Mouse (Mus musculus): ENCODE data around the gene Ppfia4.
A peak's percentile ranks its signal among the peaks of the same experiment; 100 is the strongest.

Ppfia4 gene

DNA sequence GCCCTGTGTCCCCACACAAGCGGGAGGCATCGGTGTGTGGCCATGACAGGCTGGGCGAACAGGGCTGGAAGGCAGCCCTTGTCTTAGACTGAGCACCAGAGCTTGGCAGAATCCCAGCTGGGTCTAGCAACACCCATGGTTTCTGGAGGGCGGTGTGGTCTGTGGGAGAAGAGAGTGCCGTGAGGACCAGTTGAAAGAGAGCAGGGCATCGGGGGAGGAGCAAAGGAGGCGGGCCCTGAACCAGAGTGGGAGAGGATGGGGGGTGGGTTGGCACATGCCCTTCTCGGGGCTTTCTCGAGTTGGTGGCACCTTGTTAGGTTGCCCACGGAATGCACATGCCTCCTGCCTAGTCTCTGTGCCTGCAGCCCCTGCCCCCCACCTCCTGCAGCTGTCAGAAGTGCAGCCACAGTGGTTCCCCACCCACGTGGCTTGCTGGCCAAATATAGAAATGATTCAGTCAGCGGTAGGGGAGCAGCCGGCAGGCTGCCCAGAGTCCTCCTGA is at the start of gene Ppfia4:
Ppfia4 (minus strand) TSS at position 159 of the 502 bp plus-strand sequence.
- peak in 1 of 2 experiments; percentile 63 for DNase-seq (ENCODE audit: low spot score in 2 of 2)

- no peak for DNase-seq (ENCODE audit: low spot score in 2 of 2)
These were observed 49.3 kb upstream of the Ppfia4 start for GRCm38 (mm10) chr1:134381795-134382625.

DNA sequence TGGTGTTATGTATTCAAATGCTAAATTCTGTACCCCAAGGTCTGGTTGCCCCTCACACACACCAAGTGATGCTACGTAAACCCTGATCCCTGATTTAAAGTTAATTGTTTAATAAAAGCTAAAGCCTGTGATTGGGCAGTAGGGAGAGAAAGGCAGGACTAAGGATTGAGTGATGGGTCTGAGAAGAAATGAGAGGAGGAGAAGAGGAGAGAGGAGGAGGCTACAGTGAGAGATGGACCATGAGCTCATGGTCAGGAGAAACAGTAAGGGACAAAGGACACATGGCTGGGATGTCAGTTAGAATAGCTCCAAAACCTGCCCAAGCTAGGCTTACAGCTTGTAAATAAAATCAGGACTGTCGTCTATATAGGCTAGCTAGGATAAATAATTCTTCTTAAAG is 48.3 kb upstream of the Ppfia4 start:
- no peak for DNase-seq (ENCODE audit: low spot score in 2 of 2)

- DNase-seq (ENCODE audit: low spot score in 2 of 2) = no peak
These were observed 41.4 kb upstream of the Ppfia4 start for GRCm38 (mm10) chr1:134374124-134374523.

DNA sequence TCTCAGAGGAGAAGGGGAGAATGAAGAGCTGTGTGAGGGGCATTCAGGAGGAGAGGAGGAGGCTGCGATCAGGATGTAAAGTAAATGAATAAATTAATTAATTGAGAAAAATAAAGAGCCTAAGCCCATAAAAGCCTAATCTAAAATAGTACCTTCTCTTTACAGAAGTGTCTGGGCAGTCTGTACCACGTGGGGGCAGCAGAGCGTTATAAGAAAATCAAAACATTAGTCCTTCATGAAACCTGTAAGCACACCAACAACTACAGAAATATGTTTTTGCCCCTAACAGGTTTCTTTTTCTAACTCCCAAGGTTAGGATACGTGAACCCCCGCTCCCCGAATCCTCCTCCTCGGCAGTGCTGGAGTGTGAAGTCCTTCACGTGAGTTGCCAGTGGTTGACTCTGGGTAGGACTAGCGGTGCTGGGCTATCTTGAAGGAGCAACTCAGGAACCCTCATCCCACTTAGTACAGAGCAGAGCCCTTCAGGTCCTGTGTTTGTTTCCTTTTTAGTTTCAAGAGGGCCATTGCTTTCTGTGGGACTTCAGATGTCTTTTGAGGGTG is 36.1 kb upstream of the Ppfia4 start:
- peak in 1 of 2 experiments; percentile 52 for DNase-seq (ENCODE audit: low spot score in 2 of 2)

DNA sequence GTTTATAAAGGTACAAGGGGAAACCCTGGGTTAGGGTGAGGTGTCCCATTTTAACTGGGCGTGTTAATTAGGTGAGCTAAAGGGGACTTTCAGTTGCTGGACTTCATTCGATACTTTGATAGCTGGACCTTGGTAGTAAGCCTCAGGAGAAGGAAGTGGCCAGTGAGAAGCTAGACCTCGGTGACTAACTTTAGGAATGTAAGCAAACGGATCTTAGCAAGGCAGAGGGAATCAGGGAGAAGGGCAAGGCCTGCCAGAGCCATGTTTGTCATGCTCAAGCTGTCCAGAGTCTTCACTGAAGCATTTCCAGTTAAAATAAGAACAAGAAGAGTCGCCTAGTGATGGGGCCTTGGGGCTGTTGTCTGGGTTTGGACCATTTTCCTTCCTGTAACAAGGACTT is 32.8 kb upstream of the Ppfia4 start:
- no peak for DNase-seq (ENCODE audit: low spot score in 2 of 2)

GRCm38 (mm10) chr1:134363194-134363593 is 30.5 kb upstream of the Ppfia4 start:
- no peak for DNase-seq (ENCODE audit: low spot score in 2 of 2)

- DNase-seq (ENCODE audit: low spot score in 2 of 2) = peak; percentile 97 to 98
These were observed 29.1 kb upstream of the Ppfia4 start, which contains the start of gene Tmem183a for GRCm38 (mm10) chr1:134361857-134362212. TSS of gene Tmem183a (minus strand) at chr1:134361979.

DNA sequence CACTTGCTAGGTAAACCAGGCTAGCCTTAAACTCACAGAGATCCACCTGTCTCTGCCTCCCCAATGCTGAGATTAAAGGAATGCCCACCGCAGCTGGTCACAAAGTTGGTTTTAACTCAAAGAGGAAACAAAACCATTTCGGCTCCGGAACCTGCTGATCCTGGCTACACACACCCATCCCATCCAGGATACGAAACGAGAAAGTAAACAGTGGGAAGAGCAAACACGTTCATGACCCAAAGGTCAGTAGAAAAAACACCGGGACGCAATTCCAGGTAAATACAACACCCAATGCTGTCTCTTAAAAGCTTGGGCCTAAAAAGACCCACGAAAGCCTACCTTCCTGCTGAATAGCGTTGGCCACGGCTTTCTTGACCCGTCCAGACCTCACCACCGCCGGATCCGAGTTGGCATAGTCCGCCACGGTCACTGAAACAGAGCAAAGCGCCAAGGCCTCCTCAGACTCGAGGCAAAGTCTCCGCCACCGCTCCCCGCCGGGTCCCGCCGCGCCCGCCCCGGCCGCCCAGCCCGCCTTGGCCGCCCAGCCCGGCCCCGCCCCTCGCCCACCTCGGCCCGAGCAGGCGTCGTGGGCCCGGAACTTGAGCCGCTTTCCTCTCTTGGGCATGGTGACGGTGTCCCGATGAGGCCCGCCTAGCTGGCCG is 28.6 kb upstream of the Ppfia4 start:
- DNase-seq (ENCODE audit: low spot score in 2 of 2) = no peak

GRCm38 (mm10) chr1:134360656-134361055 is 27.9 kb upstream of the Ppfia4 start:
- no peak for DNase-seq (ENCODE audit: low spot score in 2 of 2)

GRCm38 (mm10) chr1:134357461-134357860 is 24.7 kb upstream of the Ppfia4 start:
- DNase-seq (ENCODE audit: low spot score in 2 of 2) = no peak

GRCm38 (mm10) chr1:134353326-134353725 is 20.6 kb upstream of the Ppfia4 start:
- DNase-seq (ENCODE audit: low spot score in 2 of 2) = no peak

- no peak for DNase-seq (ENCODE audit: low spot score in 2 of 2)
These were observed 15.1 kb upstream of the Ppfia4 start for GRCm38 (mm10) chr1:134347791-134348190.

GRCm38 (mm10) chr1:134345075-134345474 is 12.3 kb upstream of the Ppfia4 start:
- no peak for DNase-seq (ENCODE audit: low spot score in 2 of 2)

DNA sequence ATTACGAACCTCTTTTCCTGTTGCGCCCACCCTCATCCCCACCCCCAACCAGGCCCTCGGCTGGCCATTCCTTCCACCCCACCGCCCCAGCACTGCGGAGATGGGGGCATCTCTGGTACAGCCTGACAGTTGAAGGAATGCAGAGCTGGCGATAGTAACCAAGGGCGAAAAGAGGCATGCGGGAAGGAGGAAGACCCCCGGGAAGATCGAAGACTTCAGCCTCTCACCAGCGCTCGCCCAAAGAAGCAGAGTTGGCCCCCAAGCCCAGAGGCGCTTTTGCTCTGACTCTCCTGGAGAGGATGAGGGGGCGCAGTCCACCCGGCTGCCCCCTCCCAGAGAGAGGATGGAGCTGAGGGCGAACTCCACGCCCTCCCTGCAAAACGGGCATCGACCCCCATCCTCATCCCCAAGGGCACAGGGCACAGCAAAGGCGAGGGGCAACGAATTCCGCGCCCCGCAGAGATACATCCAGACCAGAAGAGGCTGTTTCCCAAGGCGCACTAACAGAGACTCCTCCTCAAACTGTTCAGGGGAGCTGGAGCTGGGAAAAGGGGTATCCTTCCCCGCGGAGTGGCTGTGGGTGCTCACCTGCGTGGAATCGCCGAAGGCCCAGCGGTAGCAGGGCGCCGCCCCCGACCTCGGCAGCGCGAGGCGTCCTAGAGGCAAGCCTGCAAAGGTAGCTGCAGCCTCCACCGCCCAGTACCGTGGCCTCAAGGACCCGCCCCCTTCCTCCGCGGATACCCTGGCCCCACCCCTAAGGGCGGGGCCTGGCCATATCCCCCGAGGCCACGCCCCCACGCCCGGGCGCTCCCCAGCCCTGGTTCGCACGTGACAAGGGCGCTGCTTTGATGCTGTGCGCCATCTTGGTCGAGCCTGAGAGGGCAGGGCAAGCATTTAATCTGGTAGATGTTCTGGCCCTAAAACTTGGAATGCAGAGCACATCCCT is 11.6 kb upstream of the Ppfia4 start:
- DNase-seq (ENCODE audit: low spot score in 2 of 2) = peak; percentile 78 to 90

DNA sequence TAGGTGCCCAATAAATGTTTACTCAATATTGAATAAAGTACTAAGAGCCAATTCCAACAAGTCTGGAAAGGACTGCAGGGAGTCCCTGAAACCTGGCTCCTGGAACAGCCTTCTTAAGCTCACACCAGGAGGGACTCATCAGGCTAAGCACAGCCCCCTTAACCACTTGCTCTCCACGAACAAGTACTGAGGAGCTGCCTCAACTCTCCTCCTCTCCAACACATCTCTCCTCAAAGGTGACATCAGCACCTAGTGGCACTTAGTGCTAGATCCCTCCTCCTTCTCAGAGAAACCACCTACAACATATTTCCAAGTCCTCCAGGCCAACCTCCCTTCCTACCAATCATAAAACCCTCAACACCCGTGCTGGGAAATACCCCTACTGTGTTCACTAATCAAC is 10.8 kb upstream of the Ppfia4 start:
- no peak for DNase-seq (ENCODE audit: low spot score in 2 of 2)

DNA sequence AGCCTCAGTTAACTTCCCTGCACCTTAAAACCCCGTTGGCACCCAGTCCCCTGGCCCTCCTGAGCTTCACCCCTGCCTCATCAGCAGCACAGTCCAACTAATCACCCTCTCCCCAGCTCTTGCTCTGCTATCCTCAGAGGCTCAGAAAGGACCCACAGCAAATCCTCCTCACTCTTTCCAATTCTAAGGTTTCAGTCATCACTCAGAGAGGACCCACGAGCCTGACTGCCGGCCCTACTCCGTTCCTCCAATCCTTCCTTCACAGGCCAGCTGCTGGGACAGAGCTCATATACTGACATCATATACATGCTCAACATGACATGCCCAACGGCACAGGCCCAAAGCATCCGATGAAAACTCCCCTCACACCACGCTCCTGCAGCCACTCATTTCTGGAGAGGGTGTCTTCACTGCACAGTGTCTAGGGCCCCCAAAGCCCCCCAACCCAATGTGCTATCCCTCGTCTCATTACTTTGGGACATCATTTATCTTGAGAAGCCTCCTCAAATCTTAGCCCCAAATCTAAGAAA is 10.1 kb upstream of the Ppfia4 start:
- DNase-seq (ENCODE audit: low spot score in 2 of 2) = no peak

- no peak for DNase-seq (ENCODE audit: low spot score in 2 of 2)
These were observed 9.5 kb upstream of the Ppfia4 start for GRCm38 (mm10) chr1:134342278-134342664.

DNA sequence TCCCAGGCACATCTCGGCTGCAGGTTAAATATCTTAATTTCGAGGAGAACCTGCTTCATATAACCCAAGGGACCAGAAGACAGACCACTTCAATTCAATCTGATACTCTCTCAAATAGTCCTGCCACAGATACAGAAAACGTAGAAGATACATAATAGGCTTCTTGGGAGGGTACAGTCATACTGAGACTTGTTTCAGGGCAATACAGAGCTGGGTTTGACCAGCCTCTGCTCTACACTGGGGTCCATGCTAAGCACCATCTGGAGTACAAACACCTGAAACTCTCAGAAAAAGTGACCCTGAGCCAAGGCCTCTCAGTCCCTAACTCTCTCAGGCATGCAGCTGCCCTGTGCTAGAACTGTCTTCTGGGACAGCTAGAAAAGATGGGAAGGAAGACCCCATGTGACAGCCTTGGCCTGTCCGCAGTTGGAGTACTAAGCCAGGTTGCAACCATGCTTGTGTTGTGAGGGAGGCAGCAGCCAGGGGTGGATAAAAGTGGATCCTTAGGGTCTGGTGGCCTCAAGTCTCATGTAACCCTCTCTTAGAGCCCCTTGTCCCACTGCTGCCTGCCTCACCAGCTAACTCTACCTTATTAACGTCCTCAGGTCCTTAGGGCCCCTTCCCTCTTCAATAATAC is 9.0 kb upstream of the Ppfia4 start:
- no peak for DNase-seq (ENCODE audit: low spot score in 2 of 2)

DNA sequence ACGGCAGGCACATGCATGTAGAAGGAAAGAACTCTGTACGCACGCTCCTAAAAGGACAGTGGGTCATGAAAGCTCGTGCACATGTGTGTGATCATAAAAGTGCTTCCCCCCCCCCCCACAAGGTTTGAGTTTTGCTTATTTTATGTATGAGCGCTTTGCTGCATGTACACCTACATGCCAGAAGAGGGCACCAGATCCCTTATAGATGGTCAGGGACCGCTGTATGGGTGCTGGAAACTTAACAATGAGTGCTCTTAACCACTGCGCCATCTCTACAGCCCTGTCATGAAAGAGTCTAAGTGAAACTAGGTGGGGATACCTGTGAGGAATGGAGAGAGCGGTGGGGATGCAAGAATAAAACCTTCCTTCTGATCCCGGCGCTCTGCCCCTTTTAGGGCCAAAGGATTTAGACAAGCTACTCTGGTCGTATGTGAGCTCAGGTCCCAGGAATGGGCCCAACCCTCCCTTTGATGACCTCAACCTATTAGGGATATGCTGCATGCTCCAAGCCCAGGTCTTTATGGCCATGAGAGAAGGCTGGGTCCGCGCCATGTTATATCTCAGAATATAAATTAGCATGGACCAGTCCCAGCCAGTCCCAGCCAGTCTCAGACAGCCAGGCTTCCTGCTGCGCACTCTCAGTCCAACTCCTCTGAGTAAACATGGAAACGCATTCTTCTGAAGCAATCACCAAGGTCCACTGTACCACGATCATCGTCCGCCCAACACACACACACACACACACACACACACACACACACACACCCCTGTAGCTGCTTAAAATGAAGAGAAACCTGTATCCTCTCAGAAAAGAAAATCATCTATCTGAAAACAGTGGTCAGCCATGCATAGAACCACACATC is 7.3 kb upstream of the Ppfia4 start:
- no peak for DNase-seq (ENCODE audit: low spot score in 2 of 2)

Data from cerebellum, postnatal 4 days (tissue).